Mouse (Mus musculus): Measurements from ENCODE around the gene 1700018B08Rik. TPM values are rescaled to one million over a fixed set of nuclear protein-coding genes. Genes with fewer than 3 reads are reported as not detected.
A peak's percentile ranks its signal among the peaks of the same experiment; 100 is the strongest.

1700018B08Rik gene
- total and polyA plus RNA-seq, 2 experiments: not detected

DNA sequence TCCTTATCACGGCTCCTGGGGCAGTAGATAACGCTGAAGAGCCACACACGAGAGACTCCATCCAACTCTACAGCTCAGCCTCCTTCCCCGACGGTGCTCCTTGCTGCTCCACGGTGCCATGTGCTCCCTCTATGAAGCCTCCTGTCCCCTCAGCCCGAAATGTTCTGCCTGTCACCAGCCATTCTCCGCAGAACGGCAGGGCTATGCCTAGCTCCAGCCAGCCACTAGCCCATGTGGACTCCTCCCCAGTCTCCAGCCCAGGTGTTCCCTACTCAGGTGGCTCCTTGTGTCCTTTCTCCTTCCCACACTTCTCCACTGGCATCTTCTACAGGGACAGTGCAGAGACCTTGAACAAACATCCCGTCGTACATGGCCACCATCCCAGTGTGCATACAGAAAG, 816 bp upstream of the 1700018B08Rik start:
- DNase-seq (ENCODE audit: extremely low read depth, low read depth, low spot score): no peak
- Histone ChIP-seq H3K9ac (ENCODE audit: low read depth, low read length) (no peak overlapping the region), H3K4me1 (ENCODE audit: control insufficient read depth, insufficient read depth, low read length) (peaks cover 1% of the 10 kb centered on the region; the same call in 1 of the 2 replicates), H3K36me3 (ENCODE audit: control insufficient read depth, insufficient read depth, low read length) (no peaks in the 10 kb centered on the region), H3K27me3 (ENCODE audit: control insufficient read depth, insufficient read depth, low read length) (0 out of 2 replicates have a peak, but pooled peaks cover 3% of the 10 kb centered on the region), H3K4me3 (ENCODE audit: insufficient read depth, low read depth, low read length) (no peak overlapping the region), H3K79me2 (ENCODE audit: control insufficient read depth, insufficient read depth, low read length) (no peaks in the 10 kb centered on the region), H3K27ac (replicated peaks; ENCODE audit: insufficient read depth, low read depth, low read length) (no peak overlapping the region)
- TF ChIP-seq POLR2A (IDR thresholded peaks at IDR 0.05; ENCODE audit: extremely low read depth, insufficient read depth, low read length): no peak
- no peak for TF ChIP-seq CTCF (IDR thresholded peaks at IDR 0.05; ENCODE audit: low read depth, low read length)
- WGBS: 54% methylated on average over 11 of the region's 11 CpGs

- no peak overlapping the region for H3K9ac ChIP-seq (ENCODE audit: low read depth, low read length)
- no peaks in the 10 kb centered on the region for H3K79me2 ChIP-seq (ENCODE audit: control insufficient read depth, insufficient read depth, low read length)
- no peak for TF ChIP-seq POLR2A (IDR thresholded peaks at IDR 0.05; ENCODE audit: extremely low read depth, insufficient read depth, low read length)
- no peak for TF ChIP-seq CTCF (IDR thresholded peaks at IDR 0.05; ENCODE audit: low read depth, low read length)
- no peaks in the 10 kb centered on the region for H3K36me3 ChIP-seq (ENCODE audit: control insufficient read depth, insufficient read depth, low read length)
- H3K4me1 ChIP-seq (ENCODE audit: control insufficient read depth, insufficient read depth, low read length): peaks cover 1% of the 10 kb centered on the region; the same call in 1 of the 2 replicates
- WGBS: 72% methylated on average over 13 of the region's 13 CpGs
- DNase-seq (ENCODE audit: extremely low read depth, low read depth, low spot score): no peak
- H3K27me3 ChIP-seq (ENCODE audit: control insufficient read depth, insufficient read depth, low read length): 0 out of 2 replicates have a peak, but pooled peaks cover 6% of the 10 kb centered on the region
- H3K4me3 ChIP-seq (ENCODE audit: insufficient read depth, low read depth, low read length): no peak overlapping the region
- H3K27ac ChIP-seq (replicated peaks; ENCODE audit: insufficient read depth, low read depth, low read length): no peak overlapping the region
Measured at GRCm38 (mm10) chr8:121542901-121543300, 1.2 kb downstream of the 1700018B08Rik start.

- 73% methylated on average over 19 of the region's 19 CpGs for WGBS
- H3K27me3 ChIP-seq (ENCODE audit: control insufficient read depth, insufficient read depth, low read length): 0 out of 2 replicates have a peak, but pooled peaks cover 6% of the 10 kb centered on the region
- TF ChIP-seq POLR2A (IDR thresholded peaks at IDR 0.05; ENCODE audit: extremely low read depth, insufficient read depth, low read length) (no peak), CTCF (IDR thresholded peaks at IDR 0.05; ENCODE audit: low read depth, low read length) (no peak)
- H3K4me3 ChIP-seq (ENCODE audit: insufficient read depth, low read depth, low read length): no peak overlapping the region
- no peak overlapping the region for H3K9ac ChIP-seq (ENCODE audit: low read depth, low read length)
- H3K4me1 ChIP-seq (ENCODE audit: control insufficient read depth, insufficient read depth, low read length): no peaks in the 10 kb centered on the region
- H3K27ac ChIP-seq (replicated peaks; ENCODE audit: insufficient read depth, low read depth, low read length): no peak overlapping the region
- DNase-seq (ENCODE audit: extremely low read depth, low read depth, low spot score): no peak
- H3K36me3 ChIP-seq (ENCODE audit: control insufficient read depth, insufficient read depth, low read length): no peaks in the 10 kb centered on the region
- no peaks in the 10 kb centered on the region for H3K79me2 ChIP-seq (ENCODE audit: control insufficient read depth, insufficient read depth, low read length)
Measured at GRCm38 (mm10) chr8:121541862-121542261, 2.3 kb downstream of the 1700018B08Rik start.

DNA sequence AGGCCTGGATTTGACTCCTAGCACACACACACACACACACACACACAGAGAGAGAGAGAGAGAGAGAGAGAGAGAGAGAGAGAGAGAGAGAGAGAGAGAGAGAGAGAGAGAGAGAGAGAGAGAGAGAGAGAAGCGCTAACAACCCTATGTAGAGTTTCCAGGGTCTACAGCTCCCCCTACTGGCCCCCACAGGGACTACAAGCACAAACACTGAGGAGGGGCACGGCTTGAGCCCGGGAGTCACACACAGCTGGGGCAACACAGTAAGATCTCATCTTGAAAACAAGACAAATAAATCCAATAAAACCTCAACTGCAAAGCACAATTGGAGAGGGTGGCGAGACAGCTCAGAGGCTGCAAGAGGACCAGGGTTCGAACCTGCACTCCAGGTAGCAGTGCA, 11.7 kb downstream of the 1700018B08Rik start:
- 44% methylated on average over 5 of the region's 5 CpGs for WGBS
- TF ChIP-seq CTCF (IDR thresholded peaks at IDR 0.05; ENCODE audit: low read depth, low read length) (peak; percentile 71), POLR2A (IDR thresholded peaks at IDR 0.05; ENCODE audit: extremely low read depth, insufficient read depth, low read length) (no peak)
- Histone ChIP-seq H3K4me3 (ENCODE audit: insufficient read depth, low read depth, low read length) (no peak overlapping the region), H3K36me3 (ENCODE audit: control insufficient read depth, insufficient read depth, low read length) (no peaks in the 10 kb centered on the region), H3K27ac (replicated peaks; ENCODE audit: insufficient read depth, low read depth, low read length) (no peak overlapping the region), H3K9ac (ENCODE audit: low read depth, low read length) (no peak overlapping the region), H3K4me1 (ENCODE audit: control insufficient read depth, insufficient read depth, low read length) (no peaks in the 10 kb centered on the region), H3K79me2 (ENCODE audit: control insufficient read depth, insufficient read depth, low read length) (no peaks in the 10 kb centered on the region), H3K27me3 (ENCODE audit: control insufficient read depth, insufficient read depth, low read length) (no peaks in the 10 kb centered on the region)
- no peak for DNase-seq (ENCODE audit: extremely low read depth, low read depth, low spot score)

DNA sequence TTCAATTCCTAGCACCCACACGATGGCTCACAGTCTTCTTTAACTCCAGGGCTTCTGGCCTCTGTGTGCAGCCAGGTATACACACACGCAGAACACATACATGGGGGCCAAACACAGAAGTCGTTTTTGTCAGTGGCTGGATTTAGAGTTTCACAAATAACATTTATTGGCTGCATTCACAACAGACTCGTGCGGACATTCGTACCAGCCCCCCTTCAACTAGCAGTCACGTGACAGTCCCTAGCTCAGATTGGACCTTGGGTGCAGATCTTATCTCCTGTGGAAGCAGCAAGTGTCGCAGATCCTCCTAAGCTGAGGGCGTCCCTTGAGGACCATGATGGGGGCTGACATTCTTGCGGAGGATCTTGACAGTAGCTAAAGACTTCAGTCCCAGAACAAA, 13.5 kb downstream of the 1700018B08Rik start:
- Histone ChIP-seq H3K27me3 (ENCODE audit: control insufficient read depth, insufficient read depth, low read length) (0 out of 2 replicates have a peak, but pooled peaks cover 3% of the 10 kb centered on the region), H3K4me1 (ENCODE audit: control insufficient read depth, insufficient read depth, low read length) (no peaks in the 10 kb centered on the region), H3K36me3 (ENCODE audit: control insufficient read depth, insufficient read depth, low read length) (no peaks in the 10 kb centered on the region), H3K9ac (ENCODE audit: low read depth, low read length) (no peak overlapping the region), H3K79me2 (ENCODE audit: control insufficient read depth, insufficient read depth, low read length) (no peaks in the 10 kb centered on the region), H3K27ac (replicated peaks; ENCODE audit: insufficient read depth, low read depth, low read length) (no peak overlapping the region), H3K4me3 (ENCODE audit: insufficient read depth, low read depth, low read length) (no peak overlapping the region)
- no peak for DNase-seq (ENCODE audit: extremely low read depth, low read depth, low spot score)
- 67% methylated on average over 10 of the region's 10 CpGs for WGBS
- TF ChIP-seq CTCF (IDR thresholded peaks at IDR 0.05; ENCODE audit: low read depth, low read length): no peak
- no peak for TF ChIP-seq POLR2A (IDR thresholded peaks at IDR 0.05; ENCODE audit: extremely low read depth, insufficient read depth, low read length)

DNA sequence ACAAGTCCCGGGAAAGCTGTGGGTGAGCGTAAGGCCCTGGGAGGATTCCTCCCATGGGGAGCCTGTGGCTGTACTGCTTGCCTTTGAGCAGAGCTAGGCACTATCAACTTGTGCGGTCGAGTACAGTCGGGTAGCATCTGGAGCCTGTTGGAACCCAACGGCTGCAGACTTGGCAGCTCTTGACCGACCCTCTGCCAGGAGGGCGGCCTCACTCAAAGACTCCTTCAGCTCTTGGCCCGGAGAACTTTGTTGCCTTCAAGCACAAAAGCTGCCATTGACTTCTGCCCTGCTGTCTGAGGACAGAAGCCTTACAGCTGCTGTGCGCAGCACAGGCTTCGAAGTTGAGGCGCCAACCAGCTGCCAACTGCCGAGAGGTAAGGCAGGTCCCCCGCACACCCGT, 15.3 kb downstream of the 1700018B08Rik start:
- H3K27ac ChIP-seq (replicated peaks; ENCODE audit: insufficient read depth, low read depth, low read length): no peak overlapping the region
- no peak overlapping the region for H3K9ac ChIP-seq (ENCODE audit: low read depth, low read length)
- 83% methylated on average over 15 of the region's 15 CpGs for WGBS
- no peaks in the 10 kb centered on the region for H3K4me1 ChIP-seq (ENCODE audit: control insufficient read depth, insufficient read depth, low read length)
- H3K36me3 ChIP-seq (ENCODE audit: control insufficient read depth, insufficient read depth, low read length): no peaks in the 10 kb centered on the region
- no peak for DNase-seq (ENCODE audit: extremely low read depth, low read depth, low spot score)
- H3K79me2 ChIP-seq (ENCODE audit: control insufficient read depth, insufficient read depth, low read length): no peaks in the 10 kb centered on the region
- no peak for TF ChIP-seq POLR2A (IDR thresholded peaks at IDR 0.05; ENCODE audit: extremely low read depth, insufficient read depth, low read length)
- TF ChIP-seq CTCF (IDR thresholded peaks at IDR 0.05; ENCODE audit: low read depth, low read length): no peak
- H3K27me3 ChIP-seq (ENCODE audit: control insufficient read depth, insufficient read depth, low read length): 0 out of 2 replicates have a peak, but pooled peaks cover 3% of the 10 kb centered on the region
- no peak overlapping the region for H3K4me3 ChIP-seq (ENCODE audit: insufficient read depth, low read depth, low read length)

All from liver, adult 2 months (tissue).